Mouse (Mus musculus): ENCODE results near the gene Rtn1.
A peak's percentile ranks its signal among the peaks of the same experiment; 100 is the strongest.
"Not testable (repeated sequence)": the region's sequence is repeated elsewhere in the genome, so short reads cannot be mapped to it uniquely, and the experiment has no call there.

Rtn1 gene

DNA sequence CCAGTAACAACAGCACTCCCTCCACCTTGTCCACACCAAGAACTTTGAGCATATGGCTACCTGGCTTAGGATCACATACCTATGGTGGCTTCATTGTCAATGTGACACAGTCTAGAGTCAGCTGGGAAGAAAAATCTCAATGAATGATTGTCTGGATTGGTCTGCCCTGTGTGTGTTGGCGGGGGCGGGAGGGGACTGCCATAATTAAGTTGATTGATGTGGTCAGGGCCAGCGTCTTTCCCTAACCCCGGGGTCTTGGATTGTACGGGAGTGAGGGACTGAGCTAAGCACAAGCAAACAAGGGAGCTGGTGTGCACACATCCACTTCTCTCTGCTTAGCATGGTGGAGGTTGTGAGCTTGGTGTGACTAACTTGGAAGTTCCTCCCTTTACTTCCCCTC is 83.8 kb downstream of the Rtn1 start:
- no peak for DNase-seq (ENCODE audit: inconsistent age in 2 of 2, low spot score in 1 of 2)

DNA sequence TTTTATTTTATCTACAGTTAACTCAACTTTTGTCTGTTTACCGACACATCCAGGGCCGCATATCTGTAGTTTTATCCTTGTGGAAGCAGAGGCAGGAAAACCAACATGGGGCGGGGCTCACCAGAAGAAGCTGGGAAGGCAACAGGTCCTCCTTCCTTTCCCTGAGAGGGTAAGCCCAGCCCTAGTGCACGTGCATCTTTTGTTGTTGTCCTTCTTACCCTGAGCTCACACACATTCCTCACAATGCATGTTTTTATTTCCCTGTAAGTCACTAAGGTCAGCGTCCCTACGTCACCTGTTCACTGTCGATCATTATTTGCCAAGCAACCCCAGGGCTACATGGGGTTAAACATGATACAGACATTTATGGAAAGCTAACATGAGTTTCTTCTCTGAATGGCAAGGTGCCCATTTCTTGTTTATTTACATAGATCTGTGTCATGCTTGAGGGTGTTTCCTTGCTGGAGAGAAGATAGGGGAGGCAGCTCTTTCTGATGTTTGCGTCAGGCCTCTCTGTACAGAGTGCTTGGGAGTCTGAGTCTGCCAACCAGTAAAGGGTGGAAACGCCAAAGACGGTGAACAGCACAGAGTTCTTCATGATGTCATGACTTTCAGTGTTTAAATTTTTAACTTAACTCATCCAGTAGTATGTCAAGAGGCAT is 84.5 kb downstream of the Rtn1 start:
- no peak for DNase-seq (ENCODE audit: inconsistent age in 2 of 2, low spot score in 1 of 2)

- no peak for DNase-seq (ENCODE audit: inconsistent age in 2 of 2, low spot score in 1 of 2)
Observed at GRCm38 (mm10) chr12:72323778-72324177, 85.1 kb downstream of the Rtn1 start.

DNA sequence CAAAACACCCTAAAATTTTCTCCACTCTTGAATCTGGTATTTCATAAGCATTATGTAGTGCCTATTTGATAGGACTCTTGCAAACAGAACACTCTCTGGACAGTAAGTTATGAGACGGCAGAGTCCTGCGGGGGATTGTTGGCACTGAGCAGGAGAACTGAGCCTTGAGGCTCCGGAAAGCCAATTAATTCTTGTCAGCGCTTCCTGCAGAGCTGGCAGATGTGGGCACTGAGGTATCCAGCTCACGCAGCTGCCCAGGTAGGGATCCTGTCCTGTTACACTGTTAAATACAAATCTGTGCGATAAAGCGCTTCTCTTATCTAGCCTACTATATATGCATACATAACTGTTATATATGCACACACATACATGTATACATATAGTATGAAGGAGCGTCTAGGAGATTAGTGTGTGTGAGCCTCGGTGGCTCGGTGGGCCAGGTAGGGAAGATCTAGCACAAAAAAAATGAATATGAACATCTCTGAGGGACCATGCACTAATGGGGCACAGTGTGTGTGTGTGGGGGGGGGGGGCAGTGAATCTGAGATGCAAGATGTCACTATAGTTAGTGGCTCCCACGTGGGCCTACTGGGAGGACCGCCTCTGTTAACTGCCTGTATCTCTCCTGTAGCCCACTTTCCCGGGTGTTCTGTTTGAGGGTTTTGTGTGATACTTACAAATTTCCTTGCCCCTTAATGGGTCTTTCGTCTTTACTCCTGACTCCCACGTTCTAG is 93.0 kb downstream of the Rtn1 start:
- no peak for DNase-seq (ENCODE audit: inconsistent age in 2 of 2, low spot score in 1 of 2)

DNA sequence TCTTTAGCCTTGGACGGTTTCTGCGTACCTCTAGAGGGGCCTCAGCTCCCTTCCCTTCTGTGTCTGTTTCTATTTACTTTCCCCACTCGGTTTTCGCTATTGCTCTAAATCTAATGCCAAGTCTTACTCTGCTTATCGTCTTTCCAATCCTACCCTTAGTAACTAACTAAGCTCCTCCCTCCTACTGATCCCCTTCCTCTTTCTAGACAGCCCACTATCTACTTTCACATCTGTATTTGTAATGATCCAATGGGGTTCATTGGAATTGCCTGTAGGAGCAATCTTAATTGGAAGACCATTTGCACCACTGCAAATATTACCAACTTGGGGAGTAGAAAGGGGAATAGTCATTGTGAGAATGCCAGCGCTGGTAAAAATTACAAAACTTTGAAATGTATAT is 98.0 kb downstream of the Rtn1 start:
- DNase-seq (ENCODE audit: inconsistent age in 2 of 2, low spot score in 1 of 2) = no peak

DNA sequence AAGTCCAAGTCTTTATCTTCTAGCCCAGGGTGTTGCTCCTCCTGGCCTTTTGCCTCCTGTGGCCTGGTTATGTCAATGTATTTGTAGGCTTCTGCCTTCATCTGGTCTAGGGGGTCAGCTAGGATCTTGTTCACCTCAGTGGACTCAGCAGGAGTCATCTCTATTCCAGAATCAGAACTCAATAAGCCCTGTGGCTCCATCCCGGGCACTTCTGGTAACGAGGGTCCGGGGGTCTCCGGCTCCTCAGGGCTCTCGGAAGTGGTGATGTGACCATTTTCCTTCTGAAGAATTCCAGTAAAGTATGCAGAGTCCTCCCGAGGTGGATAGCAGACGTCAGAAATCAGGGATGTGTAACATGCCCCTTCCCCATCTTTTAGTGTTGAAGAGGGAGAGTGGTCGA is 100.3 kb downstream of the Rtn1 start:
- no peak for DNase-seq (ENCODE audit: inconsistent age in 2 of 2, low spot score in 1 of 2)

GRCm38 (mm10) chr12:72306281-72306680 is 102.6 kb downstream of the Rtn1 start:
- no peak for DNase-seq (ENCODE audit: inconsistent age in 2 of 2, low spot score in 1 of 2)

GRCm38 (mm10) chr12:72305421-72305820 is 103.4 kb downstream of the Rtn1 start:
- no peak for DNase-seq (ENCODE audit: inconsistent age in 2 of 2, low spot score in 1 of 2)

DNA sequence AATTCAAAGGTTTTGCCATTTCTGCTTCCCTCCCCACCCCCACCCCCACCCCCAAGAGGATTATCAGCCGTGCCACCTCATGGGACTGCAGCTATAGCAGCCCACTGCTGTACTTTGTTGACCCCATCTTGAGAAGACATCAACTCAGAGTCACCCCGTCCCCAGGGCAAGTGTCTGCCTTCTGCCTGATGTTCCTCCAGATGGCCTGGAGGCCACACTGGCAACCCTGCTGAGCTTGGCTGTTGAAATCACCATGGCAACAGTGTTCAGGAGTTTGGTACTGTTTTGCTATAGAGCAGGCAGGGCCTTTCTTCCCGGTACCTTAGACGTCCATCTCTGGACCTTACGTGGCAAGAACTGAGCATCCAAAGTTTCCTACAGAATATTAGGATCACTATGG is 103.9 kb downstream of the Rtn1 start:
- no peak for DNase-seq (ENCODE audit: inconsistent age in 2 of 2, low spot score in 1 of 2)

- DNase-seq (ENCODE audit: inconsistent age in 2 of 2, low spot score in 1 of 2) = no peak
Observed at GRCm38 (mm10) chr12:72304347-72304688, 104.5 kb downstream of the Rtn1 start.

DNA sequence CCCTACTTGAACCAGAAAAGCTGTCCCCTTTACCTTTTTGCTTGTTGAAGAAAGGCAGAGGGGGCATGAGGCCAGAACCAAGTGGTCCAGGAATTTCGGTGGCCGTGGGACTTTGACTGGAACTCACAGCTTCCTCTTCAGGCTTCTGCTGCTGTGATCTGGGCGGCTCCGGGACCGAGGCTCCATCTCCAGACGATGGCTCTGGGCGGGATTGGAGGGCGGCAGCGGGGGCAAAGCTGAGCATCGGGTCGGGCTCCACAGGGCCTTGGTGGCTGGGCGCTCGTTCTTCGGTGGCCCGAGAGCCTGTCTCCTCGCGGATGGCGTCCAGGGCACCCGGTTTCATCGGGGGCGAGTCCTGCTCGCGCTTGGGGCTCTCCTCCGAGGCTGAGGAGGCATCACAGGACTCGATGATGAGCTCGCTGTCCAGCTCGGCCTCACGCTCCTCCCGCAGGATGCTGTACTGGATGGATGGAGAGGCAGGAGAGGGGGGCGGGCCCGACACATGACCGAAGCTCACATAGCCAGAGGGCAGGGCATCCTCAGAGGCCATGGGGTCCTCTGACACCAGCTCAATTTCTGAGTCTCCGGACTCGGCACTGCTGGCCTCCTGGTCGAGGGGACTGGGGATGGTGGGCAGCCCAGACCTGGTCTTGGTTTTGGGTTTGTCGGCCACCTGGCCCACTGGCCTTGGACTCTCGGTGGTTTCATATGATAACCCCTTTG is 105.1 kb downstream of the Rtn1 start:
- DNase-seq (ENCODE audit: inconsistent age in 2 of 2, low spot score in 1 of 2) = no peak

- DNase-seq (ENCODE audit: inconsistent age in 2 of 2, low spot score in 1 of 2) = no peak
Observed at GRCm38 (mm10) chr12:72301431-72301830, 107.4 kb downstream of the Rtn1 start.

DNA sequence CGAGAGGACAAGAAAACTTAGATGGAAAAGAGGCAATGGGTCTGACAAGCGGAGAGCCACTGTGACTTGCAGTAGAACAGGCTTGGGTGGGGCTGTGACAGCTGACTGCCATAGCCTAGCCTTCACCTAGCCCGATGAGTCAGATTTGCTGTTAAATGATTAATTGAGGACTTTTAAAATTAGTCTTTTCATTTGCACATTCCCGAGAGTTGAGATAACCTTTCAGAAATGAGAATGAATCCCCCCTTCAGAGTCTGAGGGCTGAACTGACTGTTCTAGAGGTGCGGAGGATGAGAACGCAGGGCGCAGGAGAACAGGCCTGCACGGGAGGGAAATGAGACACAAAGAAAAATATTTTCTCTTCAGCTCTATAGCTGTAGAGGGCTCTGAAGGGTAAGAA is 107.9 kb downstream of the Rtn1 start:
- DNase-seq (ENCODE audit: inconsistent age in 2 of 2, low spot score in 1 of 2) = peak in 1 of 2 experiments; percentile 24

- DNase-seq (ENCODE audit: inconsistent age in 2 of 2, low spot score in 1 of 2) = peak in 1 of 2 experiments; percentile 29
Observed at GRCm38 (mm10) chr12:72298222-72298621, 110.6 kb downstream of the Rtn1 start.

GRCm38 (mm10) chr12:72296552-72296951 is 112.3 kb downstream of the Rtn1 start:
- no peak for DNase-seq (ENCODE audit: inconsistent age in 2 of 2, low spot score in 1 of 2)

DNA sequence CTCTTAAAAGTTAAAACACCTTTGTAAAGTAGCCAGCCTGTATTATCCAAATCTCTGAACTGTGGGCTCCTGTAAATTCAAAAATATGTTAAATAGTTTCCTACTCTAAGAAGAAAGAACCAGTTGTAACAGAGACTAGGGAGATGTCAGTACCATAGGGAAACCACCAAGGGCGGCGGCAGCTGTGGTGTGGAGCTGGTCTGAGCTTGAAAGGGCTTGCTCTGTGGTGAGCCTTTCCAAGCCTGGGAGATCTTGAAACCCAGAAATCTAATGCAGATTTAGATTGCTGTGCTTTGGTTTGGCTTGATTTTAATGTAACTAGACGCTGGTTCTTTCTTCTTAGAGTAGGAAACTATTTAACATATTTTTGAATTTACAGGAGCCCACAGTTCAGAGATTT is 115.7 kb downstream of the Rtn1 start:
- DNase-seq (ENCODE audit: inconsistent age in 2 of 2, low spot score in 1 of 2) = not testable (repeated sequence)

- no peak for DNase-seq (ENCODE audit: inconsistent age in 2 of 2, low spot score in 1 of 2)
Observed at GRCm38 (mm10) chr12:72292566-72292965, 116.3 kb downstream of the Rtn1 start.

- DNase-seq (ENCODE audit: inconsistent age in 2 of 2, low spot score in 1 of 2) = no peak
Observed at GRCm38 (mm10) chr12:72291266-72291665, 117.6 kb downstream of the Rtn1 start.

DNA sequence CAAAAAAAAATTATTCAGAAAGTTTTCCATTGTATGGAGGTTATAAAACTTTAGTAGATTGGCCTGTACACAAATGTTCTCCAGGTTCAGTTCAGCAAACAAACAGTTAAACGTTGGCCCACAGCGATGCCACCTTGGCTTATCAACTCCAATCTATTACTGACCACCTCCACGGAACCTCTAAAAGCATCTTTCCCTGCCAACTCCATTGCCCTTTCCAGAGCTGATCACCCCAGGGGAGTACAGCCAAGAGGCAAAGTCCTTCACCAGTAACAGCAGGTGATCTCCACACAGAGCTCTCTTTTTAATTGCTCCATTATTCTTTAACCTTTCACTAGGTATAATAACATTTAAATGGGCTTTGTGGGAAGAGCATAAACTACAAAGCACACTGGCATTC is 120.6 kb downstream of the Rtn1 start:
- no peak for DNase-seq (ENCODE audit: inconsistent age in 2 of 2, low spot score in 1 of 2)

DNA sequence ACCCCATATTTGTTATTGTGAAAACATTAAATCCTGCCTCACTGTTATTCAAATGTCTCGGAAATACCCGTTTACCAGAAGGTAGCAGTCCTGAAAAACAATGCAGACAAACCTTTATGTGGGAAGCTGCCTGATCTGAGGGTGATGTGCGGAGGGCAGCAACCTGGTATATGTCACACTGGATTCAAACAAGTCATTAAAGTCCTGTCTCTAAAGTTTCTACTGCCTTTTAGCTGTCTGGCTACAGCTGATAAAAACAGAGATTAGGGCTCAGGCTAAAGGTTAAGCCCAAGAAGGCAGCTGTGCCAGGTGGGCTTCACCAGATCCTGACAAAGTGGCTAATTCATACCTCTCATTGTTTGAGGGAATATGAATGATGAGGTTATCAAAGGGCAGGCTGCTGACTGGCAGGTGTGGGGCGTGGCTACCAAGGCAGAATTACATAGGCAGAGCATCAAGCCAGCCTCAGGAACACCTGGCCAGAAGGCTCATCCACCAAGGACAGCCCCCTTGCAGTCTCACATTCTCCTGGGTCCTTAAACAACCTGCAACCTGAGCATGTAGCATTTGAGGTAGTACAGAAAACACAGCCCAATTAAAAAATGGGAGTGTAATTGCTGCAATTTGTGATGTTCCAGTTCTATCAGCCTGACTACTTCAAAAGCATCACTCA is 121.4 kb downstream of the Rtn1 start:
- DNase-seq (ENCODE audit: inconsistent age in 2 of 2, low spot score in 1 of 2) = no peak

All from adrenal gland, adult (tissue).